Mouse (Mus musculus) heart, embryonic 10.5 days (tissue): ENCODE results near the gene Gbx1. TPM values are rescaled to one million over a fixed set of nuclear protein-coding genes. Genes with fewer than 3 reads are reported as not detected.

Experiments used
- DNase-seq: peaks from one replicate; pipeline ENCODE4 v3.0.0-alpha.2; 2017; ENCODE audit warnings: low spot score
- H3K27ac ChIP-seq: fragments of 300-500 bp; sonication (generic); 2 replicates; pipeline ENCODE4 v1.5.1; 2016; ENCODE audit warnings: mild to moderate bottlenecking
- H3K27me3 ChIP-seq: fragments of 300-500 bp; sonication (generic); 2 replicates; pipeline ENCODE4 v1.6.1; 2016; ENCODE audit warnings: mild to moderate bottlenecking; ENCODE audit not compliant: poor library complexity, insufficient read depth, severe bottlenecking
- H3K36me3 ChIP-seq: fragments of 300-500 bp; sonication (generic); 2 replicates; pipeline ENCODE4 v1.6.1; 2016; ENCODE audit warnings: mild to moderate bottlenecking, moderate library complexity
- H3K4me1 ChIP-seq: fragments of 300-500 bp; sonication (generic); 2 replicates; pipeline ENCODE4 v1.6.1; 2016; ENCODE audit warnings: mild to moderate bottlenecking
- H3K4me3 ChIP-seq: fragments of 300-500 bp; sonication (generic); 2 replicates; pipeline ENCODE4 v1.5.1; 2016; ENCODE audit warnings: mild to moderate bottlenecking, moderate library complexity
- H3K9me3 ChIP-seq: fragments of 300-500 bp; sonication (generic); 2 replicates; pipeline ENCODE4 v1.6.1; 2016; ENCODE audit warnings: mild to moderate bottlenecking, moderate library complexity
- WGBS: fragments of 180-500 bp; shearing (Covaris S2); methylation state at CpG from one replicate; pipeline ENCODE4 v1.1.7; 2016; 5-methylcytosine and 5-hydroxymethylcytosine counted together
- polyA plus RNA-seq: library from polyadenylated mRNA; unstranded; fragments of >200 nt; fragmentation: Nextera tagmentation; extraction: Ambion mirVana; gene quantifications from 2 replicates; pipeline ENCODE4 v1.2.1, GENCODE M21; 2016

Gbx1 gene
- polyA plus RNA-seq, 1 experiment from 2014 or later, result not detected

- peaks cover 28% of the 10 kb centered on the region for H3K27me3 ChIP-seq
- H3K4me1 ChIP-seq, result peaks cover 20% of the 10 kb centered on the region
- no peak for DNase-seq
- no peak overlapping the region for H3K27ac ChIP-seq
- peaks cover 2% of the 10 kb centered on the region; the same call in 1 of the 2 replicates for H3K9me3 ChIP-seq
- H3K36me3 ChIP-seq, result no peaks in the 10 kb centered on the region
- H3K4me3 ChIP-seq, result no peak overlapping the region
- WGBS, result 43% methylated on average over 11 of the region's 11 CpGs
Measured at GRCm38 (mm10) chr5:24510635-24511034, 16.4 kb downstream of the Gbx1 start.

- peaks cover 2% of the 10 kb centered on the region; the same call in 1 of the 2 replicates for H3K9me3 ChIP-seq
- DNase-seq, result no peak
- no peaks in the 10 kb centered on the region for H3K36me3 ChIP-seq
- H3K4me1 ChIP-seq, result peaks cover 37% of the 10 kb centered on the region
- no peak overlapping the region for H3K4me3 ChIP-seq
- WGBS, result 89% methylated on average over 7 of the region's 7 CpGs
- peaks cover 50% of the 10 kb centered on the region for H3K27me3 ChIP-seq
- H3K27ac ChIP-seq, result no peak overlapping the region
Measured at GRCm38 (mm10) chr5:24508406-24508805, 18.6 kb downstream of the Gbx1 start.

GRCm38 (mm10) chr5:24505513-24505912, 21.5 kb downstream of the Gbx1 start:
- Histone ChIP-seq H3K4me3 (no peak overlapping the region), H3K36me3 (peaks cover 20% of the 10 kb centered on the region), H3K27me3 (peaks cover 48% of the 10 kb centered on the region), H3K9me3 (peaks cover 2% of the 10 kb centered on the region; the same call in 1 of the 2 replicates), H3K4me1 (peaks cover 32% of the 10 kb centered on the region), H3K27ac (no peak overlapping the region)
- WGBS, result 38% methylated on average over 2 of the region's 2 CpGs
- DNase-seq, result no peak

- Histone ChIP-seq H3K9me3 (no peaks in the 10 kb centered on the region), H3K36me3 (peaks cover 48% of the 10 kb centered on the region), H3K4me3 (no peak overlapping the region), H3K27ac (no peak overlapping the region), H3K4me1 (peaks cover 38% of the 10 kb centered on the region), H3K27me3 (peaks cover 46% of the 10 kb centered on the region)
- no peak for DNase-seq
- 64% methylated on average over 4 of the region's 4 CpGs for WGBS
Measured at GRCm38 (mm10) chr5:24502786-24503185, 24.2 kb downstream of the Gbx1 start.

- Histone ChIP-seq H3K9me3 (no peaks in the 10 kb centered on the region), H3K4me1 (peaks cover 49% of the 10 kb centered on the region), H3K27me3 (peaks cover 32% of the 10 kb centered on the region), H3K36me3 (peaks cover 65% of the 10 kb centered on the region), H3K4me3 (no peak overlapping the region), H3K27ac (no peak overlapping the region)
- DNase-seq, result no peak
- WGBS, result 94% methylated on average over 11 of the region's 11 CpGs
Measured at GRCm38 (mm10) chr5:24500851-24501250, 26.2 kb downstream of the Gbx1 start.

GRCm38 (mm10) chr5:24499113-24499512, 27.9 kb downstream of the Gbx1 start:
- no peaks in the 10 kb centered on the region for H3K9me3 ChIP-seq
- no peak overlapping the region for H3K27ac ChIP-seq

GRCm38 (mm10) chr5:24497526-24497925, 29.5 kb downstream of the Gbx1 start:
- peaks cover 98% of the 10 kb centered on the region for H3K36me3 ChIP-seq
- H3K27ac ChIP-seq, result no peak overlapping the region
- H3K4me3 ChIP-seq, result no peak overlapping the region
- no peaks in the 10 kb centered on the region for H3K9me3 ChIP-seq
- H3K27me3 ChIP-seq, result no peaks in the 10 kb centered on the region
- H3K4me1 ChIP-seq, result peaks cover 26% of the 10 kb centered on the region
- DNase-seq, result no peak
- WGBS, result 82% methylated on average over 12 of the region's 12 CpGs

More at GRCm38 (mm10) chr5:24499113-24499512, 27.9 kb downstream of the Gbx1 start:
- H3K36me3 ChIP-seq, result peaks cover 82% of the 10 kb centered on the region
- H3K27me3 ChIP-seq, result peaks cover 15% of the 10 kb centered on the region
- DNase-seq, result no peak
- peaks cover 36% of the 10 kb centered on the region for H3K4me1 ChIP-seq
- WGBS, result 82% methylated on average over 10 of the region's 10 CpGs
- no peak overlapping the region for H3K4me3 ChIP-seq

GRCm38 (mm10) chr5:24496756-24497155, 30.2 kb downstream of the Gbx1 start:
- DNase-seq, result no peak
- Histone ChIP-seq H3K9me3 (no peaks in the 10 kb centered on the region), H3K27ac (peak overlapping the region; percentile 31; the same call in 1 of the 2 replicates), H3K36me3 (peaks cover 98% of the 10 kb centered on the region), H3K4me1 (peaks cover 26% of the 10 kb centered on the region), H3K27me3 (no peaks in the 10 kb centered on the region), H3K4me3 (no peak overlapping the region)
- WGBS, result 71% methylated on average over 6 of the region's 6 CpGs

GRCm38 (mm10) chr5:24495019-24495418, 32.0 kb downstream of the Gbx1 start:
- no peaks in the 10 kb centered on the region for H3K9me3 ChIP-seq
- no peak overlapping the region for H3K27ac ChIP-seq
- no peak for DNase-seq
- H3K36me3 ChIP-seq, result peaks cover 97% of the 10 kb centered on the region
- H3K27me3 ChIP-seq, result no peaks in the 10 kb centered on the region
- 91% methylated on average over 15 of the region's 15 CpGs for WGBS
- peaks cover 21% of the 10 kb centered on the region for H3K4me1 ChIP-seq
- no peak overlapping the region for H3K4me3 ChIP-seq

- peaks cover 14% of the 10 kb centered on the region for H3K4me1 ChIP-seq
- no peak overlapping the region for H3K27ac ChIP-seq
- no peak for DNase-seq
- H3K9me3 ChIP-seq, result no peaks in the 10 kb centered on the region
- H3K36me3 ChIP-seq, result peaks cover 97% of the 10 kb centered on the region
- WGBS, result 87% methylated on average over 16 of the region's 16 CpGs
- H3K27me3 ChIP-seq, result no peaks in the 10 kb centered on the region
- H3K4me3 ChIP-seq, result no peak overlapping the region
Measured at GRCm38 (mm10) chr5:24492546-24493285, 34.3 kb downstream of the Gbx1 start.

GRCm38 (mm10) chr5:24490413-24490920, 36.5 kb downstream of the Gbx1 start:
- Histone ChIP-seq H3K9me3 (no peaks in the 10 kb centered on the region), H3K27ac (no peak overlapping the region), H3K4me3 (no peak overlapping the region), H3K4me1 (peaks cover 10% of the 10 kb centered on the region), H3K36me3 (peaks cover 90% of the 10 kb centered on the region), H3K27me3 (0 out of 2 replicates have a peak, but pooled peaks cover under 1% of the 10 kb centered on the region)
- no peak for DNase-seq
- WGBS, result 87% methylated on average over 14 of the region's 14 CpGs

- WGBS, result 82% methylated on average over 5 of the region's 5 CpGs
- Histone ChIP-seq H3K27ac (no peak overlapping the region), H3K4me3 (no peak overlapping the region), H3K9me3 (no peaks in the 10 kb centered on the region), H3K36me3 (peaks cover 80% of the 10 kb centered on the region), H3K27me3 (peaks cover 14% of the 10 kb centered on the region; the same call in 1 of the 2 replicates), H3K4me1 (peaks cover 40% of the 10 kb centered on the region)
- no peak for DNase-seq
Measured at GRCm38 (mm10) chr5:24486738-24487137, 40.3 kb downstream of the Gbx1 start.

- Histone ChIP-seq H3K27me3 (peaks cover 16% of the 10 kb centered on the region; the same call in 1 of the 2 replicates), H3K9me3 (no peaks in the 10 kb centered on the region), H3K4me1 (peaks cover 46% of the 10 kb centered on the region), H3K36me3 (peaks cover 80% of the 10 kb centered on the region), H3K4me3 (no peak overlapping the region), H3K27ac (no peak overlapping the region)
- peak; percentile 90 for DNase-seq
- WGBS, result 1% methylated on average over 8 of the region's 8 CpGs
Measured at GRCm38 (mm10) chr5:24486097-24486496, 40.9 kb downstream of the Gbx1 start.
